Mouse (Mus musculus) spleen, adult 2 months (tissue): ENCODE measurements around the gene Gstp3. TPM values are rescaled to one million over a fixed set of nuclear protein-coding genes. Genes with fewer than 3 reads are reported as not detected.

Experiments
- DNase-seq, 2 experiments: peaks; one replicate each; pipeline versions ENCODE4 v3.0.0 to v3.0.0-alpha.2; 2012 to 2021; ENCODE audit warnings: low spot score in 2 of 2, low read depth in 1 of 2
- H3K27ac ChIP-seq: fragments of 200-500 bp; 2 replicates; pipeline ENCODE4 v1.5.1; 2012; ENCODE audit warnings: low read length, inconsistent platforms; ENCODE audit not compliant: insufficient read depth
- H3K27me3 ChIP-seq: fragments of 200-500 bp; 2 replicates; pipeline ENCODE4 v1.6.1; 2012; ENCODE audit warnings: mild to moderate bottlenecking, moderate library complexity, low read length, inconsistent platforms; ENCODE audit not compliant: control insufficient read depth, insufficient read depth
- H3K36me3 ChIP-seq: fragments of 200-500 bp; 2 replicates; pipeline ENCODE4 v1.6.1; 2012; ENCODE audit warnings: mild to moderate bottlenecking, low read length, inconsistent platforms; ENCODE audit not compliant: control insufficient read depth, insufficient read depth
- H3K4me1 ChIP-seq: fragments of 200-500 bp; 2 replicates; pipeline ENCODE4 v1.6.1; 2011; ENCODE audit warnings: inconsistent platforms; ENCODE audit not compliant: control insufficient read depth, insufficient read depth, insufficient read length
- H3K4me3 ChIP-seq: fragments of 200-500 bp; 2 replicates; pipeline ENCODE4 v1.5.1; 2011; ENCODE audit warnings: mild to moderate bottlenecking, inconsistent platforms; ENCODE audit not compliant: insufficient read depth, insufficient read length; ENCODE audit errors: extremely low read depth
- CTCF ChIP-seq: fragments of 200-500 bp; IDR thresholded peaks from 2 replicates; pipeline ENCODE4 v1.5.1; 2011; ENCODE audit warnings: mild to moderate bottlenecking, inconsistent platforms; ENCODE audit not compliant: insufficient read depth, insufficient read length, insufficient replicate concordance; ENCODE audit errors: extremely low read depth
- POLR2A ChIP-seq: fragments of 200-500 bp; IDR thresholded peaks from 2 replicates; pipeline ENCODE4 v1.6.1; 2011; ENCODE audit warnings: low read depth, low read length, inconsistent platforms
- WGBS: fragments of 180-500 bp; shearing (Covaris S2); methylation state at CpG from one replicate; pipeline ENCODE4 v1.1.7; 2018; 5-methylcytosine and 5-hydroxymethylcytosine counted together
- polyA plus RNA-seq: library from polyadenylated mRNA; depleted of rRNA; stranded (reverse); fragments of >200 nt; gene quantifications from 2 replicates; pipeline ENCODE4 v1.2.3, GENCODE M21; 2012

Gene Gstp3
- polyA plus RNA-seq, 1 experiment, result 13.0 TPM

DNA sequence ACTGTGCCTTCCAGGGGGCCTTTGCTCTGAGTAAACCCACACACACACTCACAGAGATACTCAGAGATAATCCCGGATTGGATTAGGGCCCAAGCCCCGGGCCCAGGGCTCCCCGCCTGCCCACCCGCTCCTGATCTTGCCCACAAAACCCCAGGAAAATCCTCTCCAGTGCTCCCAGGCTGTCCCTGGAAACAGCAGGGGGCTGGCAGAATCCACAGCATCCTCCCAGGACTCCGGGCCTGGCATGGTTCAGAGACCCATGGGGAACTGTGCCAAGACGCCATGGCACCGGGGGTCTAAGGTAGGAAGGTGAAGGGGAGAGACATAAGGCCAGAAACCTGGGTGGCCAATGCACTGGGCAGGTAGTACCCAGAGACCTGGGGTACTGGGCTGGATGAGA lies 23.9 kb upstream of the Gstp3 start:
- 93% methylated on average over 7 of the region's 7 CpGs for WGBS
- Histone ChIP-seq H3K27me3 (no peaks in the 10 kb centered on the region), H3K4me1 (no peaks in the 10 kb centered on the region), H3K27ac (no peak overlapping the region), H3K36me3 (no peaks in the 10 kb centered on the region), H3K4me3 (no peak overlapping the region)
- DNase-seq, result no peak
- TF ChIP-seq CTCF (no peak), POLR2A (no peak)

GRCm38 (mm10) chr19:4082219-4082965 lies 23.0 kb upstream of the Gstp3 start:
- no peak for DNase-seq
- H3K4me1 ChIP-seq, result no peaks in the 10 kb centered on the region
- no peaks in the 10 kb centered on the region for H3K36me3 ChIP-seq
- no peak for TF ChIP-seq POLR2A
- TF ChIP-seq CTCF, result no peak
- H3K4me3 ChIP-seq, result no peak overlapping the region
- WGBS, result 89% methylated on average over 11 of the region's 11 CpGs
- no peaks in the 10 kb centered on the region for H3K27me3 ChIP-seq
- H3K27ac ChIP-seq, result no peak overlapping the region

GRCm38 (mm10) chr19:4081394-4081793 lies 22.0 kb upstream of the Gstp3 start, which contains the start of gene Cabp2:
Gene Cabp2 (plus strand): TSS chr19:4081578.
- WGBS, result 79% methylated on average over 3 of the region's 3 CpGs
- H3K27ac ChIP-seq, result no peak within 1 kb of the TSS

DNA sequence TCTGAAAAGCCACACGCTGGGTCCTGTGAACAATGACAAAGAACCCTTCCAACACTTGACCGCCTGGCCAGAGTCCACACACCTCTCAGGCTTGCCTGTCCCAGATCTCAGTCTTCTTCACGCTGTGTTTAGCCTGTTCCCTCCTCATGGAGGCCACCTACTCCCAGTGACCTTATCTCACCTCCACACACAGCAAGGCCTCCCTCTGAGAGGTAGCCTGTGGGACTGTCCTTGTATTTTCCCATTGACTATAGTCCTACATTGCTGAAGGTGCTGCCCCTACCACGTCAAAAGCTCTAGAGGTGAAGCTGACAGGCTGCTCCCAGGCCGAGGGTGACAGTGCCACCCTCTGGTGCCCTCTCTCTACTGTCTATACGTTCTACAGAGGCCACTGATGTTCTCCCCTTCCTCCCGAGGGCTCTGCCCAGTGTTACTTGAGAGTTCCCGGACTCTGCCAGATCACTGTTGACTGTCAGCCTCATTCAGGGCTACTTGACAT lies 21.2 kb upstream of the Gstp3 start:
- Histone ChIP-seq H3K36me3 (no peaks in the 10 kb centered on the region), H3K27ac (no peak overlapping the region), H3K4me1 (no peaks in the 10 kb centered on the region), H3K27me3 (no peaks in the 10 kb centered on the region), H3K4me3 (no peak overlapping the region)
- no peak for DNase-seq
- 46% methylated on average over 8 of the region's 8 CpGs for WGBS
- TF ChIP-seq POLR2A, result no peak
- TF ChIP-seq CTCF, result peak; percentile 37; the same call in 1 of the 2 replicates

More at GRCm38 (mm10) chr19:4081394-4081793, 22.0 kb upstream of the Gstp3 start, which contains the start of gene Cabp2:
- TF ChIP-seq POLR2A, result no peak
- TF ChIP-seq CTCF, result no peak
- H3K4me3 ChIP-seq, result no peak within 1 kb of the TSS
- H3K27me3 ChIP-seq, result no peaks in the 10 kb centered on the region
- no peaks in the 10 kb centered on the region for H3K4me1 ChIP-seq
- DNase-seq, result no peak
- no peaks in the 10 kb centered on the region for H3K36me3 ChIP-seq

GRCm38 (mm10) chr19:4079594-4079993 lies 20.2 kb upstream of the Gstp3 start:
- TF ChIP-seq POLR2A (no peak), CTCF (no peak)
- WGBS, result 69% methylated on average over 1 of the region's 1 CpGs
- H3K27me3 ChIP-seq, result no peaks in the 10 kb centered on the region
- no peak overlapping the region for H3K4me3 ChIP-seq
- DNase-seq, result no peak
- H3K4me1 ChIP-seq, result no peaks in the 10 kb centered on the region
- H3K36me3 ChIP-seq, result no peaks in the 10 kb centered on the region
- H3K27ac ChIP-seq, result no peak overlapping the region

GRCm38 (mm10) chr19:4075531-4075930 lies 16.2 kb upstream of the Gstp3 start:
- no peaks in the 10 kb centered on the region for H3K36me3 ChIP-seq
- no peak overlapping the region for H3K27ac ChIP-seq
- DNase-seq, result no peak
- WGBS, result 90% methylated on average over 1 of the region's 1 CpGs
- H3K4me1 ChIP-seq, result no peaks in the 10 kb centered on the region
- H3K4me3 ChIP-seq, result no peak overlapping the region
- no peaks in the 10 kb centered on the region for H3K27me3 ChIP-seq
- TF ChIP-seq CTCF (no peak), POLR2A (no peak)

DNA sequence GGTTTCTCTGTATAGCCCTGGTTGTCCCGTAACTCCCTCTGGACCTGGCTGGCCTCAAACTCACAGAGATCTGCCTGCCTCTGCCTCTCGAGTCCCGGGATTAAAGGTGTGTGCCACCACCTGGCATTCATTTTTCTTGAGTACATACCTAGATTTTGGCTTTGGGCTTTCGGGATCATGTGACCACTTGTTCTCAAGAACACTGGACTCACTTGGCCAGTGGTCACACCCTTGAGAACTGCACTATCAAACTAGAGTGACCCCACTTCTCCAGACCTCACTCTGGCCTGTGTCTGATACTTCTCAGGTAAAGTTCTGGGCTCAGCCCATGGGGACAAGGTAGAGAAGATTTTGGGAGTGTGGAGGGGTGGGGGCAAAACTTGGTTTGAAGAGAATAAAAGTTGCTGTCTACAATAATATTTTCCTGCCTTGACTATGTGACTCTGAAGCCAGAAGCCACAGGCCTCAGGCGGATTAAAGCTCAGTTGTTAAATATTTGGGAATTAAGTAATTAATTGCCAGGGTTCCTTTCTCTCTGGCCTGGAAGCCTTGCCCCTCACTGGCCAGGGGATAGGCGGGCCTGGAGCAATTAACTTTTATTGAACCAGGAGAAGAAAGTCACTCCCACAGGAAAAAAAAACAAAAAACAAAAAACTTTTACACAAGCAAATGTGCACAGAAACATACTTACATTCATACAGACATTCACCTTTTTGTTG lies 13.5 kb upstream of the Gstp3 start:
- H3K27ac ChIP-seq, result no peak overlapping the region
- H3K4me3 ChIP-seq, result no peak overlapping the region
- H3K4me1 ChIP-seq, result no peaks in the 10 kb centered on the region
- 90% methylated on average over 6 of the region's 6 CpGs for WGBS
- H3K36me3 ChIP-seq, result no peaks in the 10 kb centered on the region
- DNase-seq, result no peak
- no peaks in the 10 kb centered on the region for H3K27me3 ChIP-seq
- TF ChIP-seq POLR2A (no peak), CTCF (no peak)
